Mouse (Mus musculus): ENCODE results near the gene Nhsl2. TPM values are rescaled to one million over a fixed set of nuclear protein-coding genes. Genes with fewer than 3 reads are reported as not detected.

The Nhsl2 gene
- polyA plus RNA-seq, 1 experiment from 2014 or later = 3.4 TPM

DNA sequence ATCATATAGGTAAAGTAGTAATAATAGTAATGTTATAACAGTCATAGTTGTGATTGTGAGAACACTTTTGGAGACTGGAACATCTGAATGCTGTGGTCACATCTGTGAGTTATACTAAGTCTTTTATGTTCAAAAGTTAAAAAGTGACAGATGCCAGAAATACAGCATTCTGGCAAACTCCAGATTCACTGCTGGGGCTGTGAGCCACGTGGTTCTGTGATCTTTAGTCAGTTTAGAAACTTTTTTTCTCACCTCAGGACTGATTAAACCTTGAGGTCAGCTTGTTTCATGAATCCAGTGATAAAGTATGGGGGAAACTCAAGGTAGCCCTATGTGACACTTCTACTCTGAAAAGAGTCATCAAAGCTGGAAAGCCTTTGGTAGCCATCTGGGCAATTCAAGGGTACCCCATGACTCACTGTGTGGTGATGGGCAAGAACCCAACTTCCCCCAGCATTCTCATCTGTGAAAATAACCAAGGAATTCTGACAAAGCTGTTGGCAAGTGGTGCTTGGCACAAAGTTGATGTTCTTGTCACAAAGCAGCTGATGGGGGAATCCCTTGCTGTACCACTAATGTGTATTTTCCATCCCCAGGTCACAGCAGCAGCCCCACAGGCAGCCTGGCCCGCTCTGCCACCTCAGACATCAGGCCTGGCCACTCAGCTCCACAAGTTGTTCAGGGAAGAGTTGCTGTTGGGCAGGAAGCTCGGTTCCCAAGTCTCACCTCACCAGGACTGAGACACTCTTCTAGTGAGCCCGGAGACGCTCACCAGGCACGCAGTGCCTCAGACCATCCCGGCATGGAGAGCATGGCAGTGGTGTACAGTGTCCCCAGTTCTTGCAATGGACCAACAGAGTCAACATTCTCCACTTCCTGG is 227.9 kb downstream of the Nhsl2 start:
- H3K4me2 ChIP-seq (replicated peaks; ENCODE audit: low read depth, low read length) = no peak overlapping the region
- ATAC-seq (no peak), DNase-seq (ENCODE audit: low spot score) (no peak)
- WGBS = 81% methylated on average over 7 of the region's 7 CpGs
- no peaks in the 10 kb centered on the region for H3K36me3 ChIP-seq (ENCODE audit: insufficient read depth, low read length)
- no peak for TF ChIP-seq CTCF (IDR thresholded peaks at IDR 0.05)
- no peak for TF ChIP-seq EP300 (IDR thresholded peaks at IDR 0.05)
- H3K27ac ChIP-seq (ENCODE audit: low read length) = no peak overlapping the region
- no peak overlapping the region for H3K9ac ChIP-seq (replicated peaks; ENCODE audit: low read depth)
- H3K4me3 ChIP-seq (ENCODE audit: low read depth, low read length) = no peak overlapping the region
- H3K27me3 ChIP-seq (replicated peaks; ENCODE audit: insufficient read depth, low read length) = no peaks in the 10 kb centered on the region
- H3K4me1 ChIP-seq (ENCODE audit: insufficient read depth, low read depth, low read length) = no peaks in the 10 kb centered on the region
- H3K9me3 ChIP-seq (ENCODE audit: low read length) = no peaks in the 10 kb centered on the region

DNA sequence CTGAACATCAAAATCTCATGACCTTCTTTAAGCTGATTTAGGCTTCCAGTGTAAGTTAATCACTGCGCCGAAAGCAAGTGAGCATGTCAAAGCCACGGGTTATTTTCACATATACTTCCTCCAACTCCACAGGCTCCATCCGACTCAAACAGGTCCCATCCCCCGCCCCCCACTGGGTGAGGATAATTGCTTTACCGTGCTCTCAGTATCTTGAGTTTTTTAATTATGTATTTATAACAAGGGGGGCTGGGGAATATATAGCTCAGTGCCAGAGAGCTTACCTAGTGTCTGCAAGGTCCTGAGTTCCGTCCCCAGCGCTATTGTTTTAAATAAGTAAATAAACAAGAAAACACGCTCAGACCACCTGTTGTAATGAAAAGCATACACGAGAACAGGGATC is 231.9 kb downstream of the Nhsl2 start:
- no peak for TF ChIP-seq CTCF (IDR thresholded peaks at IDR 0.05)
- no peak for TF ChIP-seq EP300 (IDR thresholded peaks at IDR 0.05)
- no peak for ATAC-seq
- no peak overlapping the region for H3K9ac ChIP-seq (replicated peaks; ENCODE audit: low read depth)
- WGBS = 56% methylated on average over 10 of the region's 10 CpGs
- H3K27me3 ChIP-seq (replicated peaks; ENCODE audit: insufficient read depth, low read length) = no peaks in the 10 kb centered on the region
- no peaks in the 10 kb centered on the region for H3K9me3 ChIP-seq (ENCODE audit: low read length)
- H3K27ac ChIP-seq (ENCODE audit: low read length) = no peak overlapping the region
- no peak overlapping the region for H3K4me3 ChIP-seq (ENCODE audit: low read depth, low read length)
- H3K4me2 ChIP-seq (replicated peaks; ENCODE audit: low read depth, low read length) = no peak overlapping the region
- H3K4me1 ChIP-seq (ENCODE audit: insufficient read depth, low read depth, low read length) = no peaks in the 10 kb centered on the region
- DNase-seq (ENCODE audit: low spot score) = no peak
- H3K36me3 ChIP-seq (ENCODE audit: insufficient read depth, low read length) = no peaks in the 10 kb centered on the region

DNA sequence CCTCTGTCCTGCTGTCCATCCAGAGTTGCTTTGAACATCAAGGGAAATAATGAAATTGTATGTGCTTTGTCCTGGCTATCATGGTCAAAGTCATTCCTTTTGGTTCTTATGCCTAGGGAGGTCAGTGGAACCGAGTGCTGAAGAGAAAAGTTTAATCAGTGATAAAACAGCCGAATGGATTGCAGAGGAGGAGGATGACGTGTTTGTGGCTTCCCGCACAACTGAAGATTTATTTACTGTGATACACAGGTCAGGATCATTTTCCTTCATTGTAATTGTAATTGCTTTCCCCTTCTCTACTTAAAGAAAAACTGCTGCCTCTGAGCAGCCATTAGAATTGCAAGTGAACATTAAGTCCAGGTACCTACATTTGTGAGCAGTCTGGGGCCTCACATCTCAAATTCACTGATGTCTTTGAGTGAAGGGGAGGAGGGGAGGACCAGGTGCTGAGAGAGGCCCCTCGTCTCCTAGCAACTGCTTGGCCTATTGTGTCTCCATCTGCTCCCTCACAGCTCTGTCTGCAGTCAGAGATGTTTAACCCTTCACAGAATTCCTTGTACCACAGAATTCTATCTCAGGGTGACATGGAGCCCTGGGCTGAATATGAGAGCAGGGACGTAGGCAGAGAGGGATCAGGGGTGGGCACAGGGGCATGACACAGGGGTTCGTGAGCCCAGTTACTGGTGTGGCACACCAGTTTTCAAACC is 232.5 kb downstream of the Nhsl2 start:
- ATAC-seq = no peak

DNA sequence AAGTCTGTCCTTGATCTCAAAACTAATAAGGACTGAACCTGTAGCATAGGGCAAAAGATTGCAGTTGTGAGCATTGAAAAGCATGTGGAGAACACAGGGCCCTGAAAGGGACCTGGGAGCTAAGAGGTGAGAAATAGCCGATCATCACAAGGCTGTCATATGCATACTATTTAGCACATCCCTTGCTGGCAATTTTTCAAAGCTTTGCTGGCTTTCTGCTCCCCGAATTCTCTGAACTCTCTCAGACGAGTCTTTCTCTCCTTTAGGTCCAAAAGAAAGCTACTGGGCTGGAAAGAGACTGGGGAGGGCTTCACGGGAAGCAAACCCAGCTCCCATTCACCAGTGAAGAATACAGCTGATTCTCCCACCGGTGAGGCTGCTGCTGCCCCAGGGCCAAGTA is 233.2 kb downstream of the Nhsl2 start:
- H3K4me3 ChIP-seq (ENCODE audit: low read depth, low read length) = no peak overlapping the region
- DNase-seq (ENCODE audit: low spot score) (no peak), ATAC-seq (no peak)
- no peak overlapping the region for H3K4me2 ChIP-seq (replicated peaks; ENCODE audit: low read depth, low read length)
- H3K27ac ChIP-seq (ENCODE audit: low read length) = no peak overlapping the region
- H3K27me3 ChIP-seq (replicated peaks; ENCODE audit: insufficient read depth, low read length) = no peaks in the 10 kb centered on the region
- no peaks in the 10 kb centered on the region for H3K9me3 ChIP-seq (ENCODE audit: low read length)
- no peak for TF ChIP-seq EP300 (IDR thresholded peaks at IDR 0.05)
- no peak for TF ChIP-seq CTCF (IDR thresholded peaks at IDR 0.05)
- no peaks in the 10 kb centered on the region for H3K36me3 ChIP-seq (ENCODE audit: insufficient read depth, low read length)
- H3K4me1 ChIP-seq (ENCODE audit: insufficient read depth, low read depth, low read length) = no peaks in the 10 kb centered on the region
- no peak overlapping the region for H3K9ac ChIP-seq (replicated peaks; ENCODE audit: low read depth)
- WGBS = 42% methylated on average over 5 of the region's 5 CpGs

More for the DNA sequence above, 232.5 kb downstream of the Nhsl2 start:
- no peak for DNase-seq (ENCODE audit: low spot score)
- Histone ChIP-seq H3K27me3 (replicated peaks; ENCODE audit: insufficient read depth, low read length) (no peaks in the 10 kb centered on the region), H3K27ac (ENCODE audit: low read length) (no peak overlapping the region), H3K4me1 (ENCODE audit: insufficient read depth, low read depth, low read length) (no peaks in the 10 kb centered on the region), H3K9me3 (ENCODE audit: low read length) (no peaks in the 10 kb centered on the region), H3K9ac (replicated peaks; ENCODE audit: low read depth) (no peak overlapping the region), H3K4me2 (replicated peaks; ENCODE audit: low read depth, low read length) (no peak overlapping the region), H3K36me3 (ENCODE audit: insufficient read depth, low read length) (no peaks in the 10 kb centered on the region), H3K4me3 (ENCODE audit: low read depth, low read length) (no peak overlapping the region)
- no peak for TF ChIP-seq CTCF (IDR thresholded peaks at IDR 0.05)
- TF ChIP-seq EP300 (IDR thresholded peaks at IDR 0.05) = no peak
- 46% methylated on average over 7 of the region's 7 CpGs for WGBS

DNA sequence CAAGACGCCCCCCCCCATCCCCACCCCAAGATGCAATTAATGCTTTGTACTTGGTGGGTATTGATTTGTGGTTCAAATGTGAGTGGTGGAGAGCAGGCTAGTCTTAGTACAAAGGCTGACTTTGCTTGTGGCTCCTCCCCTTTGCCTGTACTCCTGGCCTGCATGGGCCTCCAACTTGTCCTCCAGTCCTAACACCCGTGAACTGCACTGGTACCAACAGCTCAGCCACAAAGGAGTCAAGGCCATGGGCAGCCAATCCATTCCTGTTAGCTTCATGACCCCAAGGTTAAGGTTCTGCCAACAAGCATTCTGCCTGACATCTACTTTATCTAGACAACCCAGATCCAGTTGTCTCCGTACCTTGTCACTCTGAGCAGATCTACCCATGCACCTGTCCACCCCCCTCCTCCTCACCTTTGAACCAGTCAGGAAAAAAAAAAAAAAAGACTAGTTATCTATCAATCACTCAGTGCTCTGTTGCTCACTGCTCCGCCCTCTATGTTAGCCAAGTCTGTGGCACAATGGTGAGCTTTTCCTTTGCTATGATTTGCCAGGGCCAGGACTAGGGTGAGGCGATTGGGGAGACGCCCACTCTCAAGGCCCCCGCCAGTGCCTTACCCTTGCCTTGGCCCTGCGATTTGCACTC is 236.7 kb downstream of the Nhsl2 start:
- no peak for TF ChIP-seq EP300 (IDR thresholded peaks at IDR 0.05)
- H3K36me3 ChIP-seq (ENCODE audit: insufficient read depth, low read length) = no peaks in the 10 kb centered on the region
- DNase-seq (ENCODE audit: low spot score) (no peak), ATAC-seq (no peak)
- H3K4me2 ChIP-seq (replicated peaks; ENCODE audit: low read depth, low read length) = no peak overlapping the region
- no peaks in the 10 kb centered on the region for H3K9me3 ChIP-seq (ENCODE audit: low read length)
- no peak overlapping the region for H3K27ac ChIP-seq (ENCODE audit: low read length)
- 84% methylated on average over 8 of the region's 8 CpGs for WGBS
- H3K4me3 ChIP-seq (ENCODE audit: low read depth, low read length) = no peak overlapping the region
- no peaks in the 10 kb centered on the region for H3K27me3 ChIP-seq (replicated peaks; ENCODE audit: insufficient read depth, low read length)
- H3K4me1 ChIP-seq (ENCODE audit: insufficient read depth, low read depth, low read length) = no peaks in the 10 kb centered on the region
- H3K9ac ChIP-seq (replicated peaks; ENCODE audit: low read depth) = no peak overlapping the region

DNA sequence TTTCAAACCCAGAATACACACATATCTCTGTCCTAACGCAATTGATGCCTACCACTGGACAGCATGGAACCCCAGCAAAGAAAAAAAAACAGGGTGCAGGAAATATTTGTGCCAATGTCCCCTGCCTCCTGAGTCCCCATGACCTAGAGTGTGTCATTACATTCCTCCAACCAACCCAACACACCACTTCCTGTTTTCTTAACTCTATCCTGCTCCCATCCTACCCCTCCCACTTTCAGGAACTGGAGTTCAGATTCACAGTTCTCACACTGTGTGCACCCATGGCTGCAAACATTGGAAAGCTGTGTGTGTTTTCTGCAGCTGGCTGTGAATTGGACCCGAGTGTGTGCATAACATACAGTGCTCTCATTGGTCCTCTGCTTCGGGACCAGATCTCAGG is 241.4 kb downstream of the Nhsl2 start:
- Histone ChIP-seq H3K27ac (ENCODE audit: low read length) (no peak overlapping the region), H3K9me3 (ENCODE audit: low read length) (no peaks in the 10 kb centered on the region), H3K4me1 (ENCODE audit: insufficient read depth, low read depth, low read length) (no peaks in the 10 kb centered on the region), H3K9ac (replicated peaks; ENCODE audit: low read depth) (no peak overlapping the region), H3K27me3 (replicated peaks; ENCODE audit: insufficient read depth, low read length) (no peaks in the 10 kb centered on the region), H3K36me3 (ENCODE audit: insufficient read depth, low read length) (no peaks in the 10 kb centered on the region), H3K4me2 (replicated peaks; ENCODE audit: low read depth, low read length) (no peak overlapping the region), H3K4me3 (ENCODE audit: low read depth, low read length) (no peak overlapping the region)
- DNase-seq (ENCODE audit: low spot score) (no peak), ATAC-seq (no peak)
- TF ChIP-seq EP300 (IDR thresholded peaks at IDR 0.05) (no peak), CTCF (IDR thresholded peaks at IDR 0.05) (no peak)
- WGBS = 49% methylated on average over 3 of the region's 3 CpGs

All from lung, postnatal 0 days (tissue).